Mouse (Mus musculus): ENCODE results near the gene Esrp2.

DNA sequence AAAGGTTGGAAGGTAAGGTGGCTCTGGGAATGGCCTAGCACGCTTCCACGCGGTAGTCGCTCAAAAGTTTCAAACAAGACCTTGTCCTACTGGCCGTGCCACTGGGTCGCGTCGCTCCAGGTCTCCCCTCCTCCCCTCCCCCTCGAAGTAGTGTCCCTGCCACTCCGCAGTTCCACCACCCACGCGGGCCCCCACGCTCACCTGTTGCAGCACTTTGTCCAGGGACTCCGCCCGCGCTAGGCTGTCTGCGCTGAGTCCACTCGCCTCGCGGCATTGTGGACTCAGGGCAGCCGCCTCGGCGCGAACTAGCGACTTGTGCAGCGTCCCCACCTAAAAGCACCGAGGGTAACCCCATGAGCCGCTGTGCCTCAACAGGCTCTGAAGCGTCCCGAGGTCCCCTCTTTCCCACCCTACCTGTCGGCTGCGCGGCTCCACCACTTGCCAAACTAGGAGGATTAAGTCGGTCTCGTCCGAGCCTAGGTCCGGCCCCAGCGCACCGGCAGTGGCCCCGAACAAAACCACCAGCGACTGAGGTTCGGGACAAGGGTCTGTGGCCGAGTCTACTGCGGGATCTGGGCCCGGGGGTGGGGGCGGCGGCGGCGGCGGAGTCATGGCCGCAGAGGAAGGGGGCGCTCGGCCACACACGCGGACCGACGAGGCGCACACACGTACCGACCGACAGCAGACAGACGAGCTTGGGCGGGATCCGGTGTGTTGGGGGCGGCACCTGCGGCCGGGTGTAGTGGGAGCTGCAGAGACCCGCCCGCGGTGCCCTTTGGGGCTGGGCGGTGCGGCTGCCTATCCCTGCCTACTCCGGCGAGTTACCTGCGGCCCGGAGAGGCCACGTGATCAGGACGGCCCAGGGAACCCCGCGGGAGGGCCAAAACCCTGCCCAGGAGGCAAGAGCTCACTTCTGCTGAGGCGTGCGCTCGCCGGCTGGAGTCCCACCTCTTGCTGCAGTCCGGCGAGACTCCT, at the start of gene Esrp2:
- TF ChIP-seq CTCF (IDR thresholded peaks at IDR 0.05; ENCODE audit: low read depth, low read length) (no peak), GATA1 (IDR thresholded peaks at IDR 0.05; ENCODE audit: borderline replicate concordance, low read length) (no peak), POLR2AphosphoS5 (IDR thresholded peaks at IDR 0.05; ENCODE audit: insufficient replicate concordance, low read depth, low read length) (no peak), TAL1 (conservative IDR thresholded peaks at IDR 0.05; ENCODE audit: low read depth, low read length) (no peak)

Measured in G1E (cell line).